Mouse (Mus musculus) CH12.LX (cell line): ENCODE data around the gene Creb5.

Experiments used
- CTCF ChIP-seq, 2 experiments: IDR thresholded peaks in 1 of 2; conservative IDR thresholded peaks in 1 of 2; 2 replicates each; pipeline ENCODE4 v1.5.1; 2011 to 2012; ENCODE audit warnings: low read depth in 2 of 2, low read length in 2 of 2, improper control_type of control experiment in 1 of 2, inconsistent platforms in 1 of 2, mild to moderate bottlenecking in 1 of 2, moderate library complexity in 1 of 2
- ETS1 ChIP-seq: conservative IDR thresholded peaks from 2 replicates; pipeline ENCODE4 v1.6.1; 2012; ENCODE audit warnings: low read depth, mild to moderate bottlenecking, inconsistent platforms, low read length, improper control_type of control experiment, moderate library complexity
- JUND ChIP-seq: conservative IDR thresholded peaks from 2 replicates; pipeline ENCODE4 v1.6.1; 2011; ENCODE audit warnings: low read depth, low read length, improper control_type of control experiment
- NELFE ChIP-seq: IDR thresholded peaks from 2 replicates; pipeline ENCODE4 v1.6.1; 2011; ENCODE audit warnings: low read depth, low read length, improper control_type of control experiment
- POLR2A ChIP-seq: IDR thresholded peaks from 2 replicates; pipeline ENCODE4 v1.6.1; 2011; ENCODE audit warnings: low read depth, mild to moderate bottlenecking, improper control_type of control experiment, low read length
- RCOR1 ChIP-seq: conservative IDR thresholded peaks from 2 replicates; pipeline ENCODE4 v1.6.1; 2012; ENCODE audit warnings: low read depth, mild to moderate bottlenecking, inconsistent platforms, low read length, improper control_type of control experiment
- TBP ChIP-seq: conservative IDR thresholded peaks from 2 replicates; pipeline ENCODE4 v1.6.1; 2011; ENCODE audit warnings: low read depth, low read length, improper control_type of control experiment
- ZMIZ1 ChIP-seq: IDR thresholded peaks from 2 replicates; pipeline ENCODE4 v1.6.1; 2012; ENCODE audit warnings: low read depth, mild to moderate bottlenecking, inconsistent platforms, low read length, improper control_type of control experiment
- ZNF384 ChIP-seq: IDR thresholded peaks from 2 replicates; pipeline ENCODE4 v1.6.1; 2012; ENCODE audit warnings: low read depth, low read length, improper control_type of control experiment, inconsistent platforms

DNA sequence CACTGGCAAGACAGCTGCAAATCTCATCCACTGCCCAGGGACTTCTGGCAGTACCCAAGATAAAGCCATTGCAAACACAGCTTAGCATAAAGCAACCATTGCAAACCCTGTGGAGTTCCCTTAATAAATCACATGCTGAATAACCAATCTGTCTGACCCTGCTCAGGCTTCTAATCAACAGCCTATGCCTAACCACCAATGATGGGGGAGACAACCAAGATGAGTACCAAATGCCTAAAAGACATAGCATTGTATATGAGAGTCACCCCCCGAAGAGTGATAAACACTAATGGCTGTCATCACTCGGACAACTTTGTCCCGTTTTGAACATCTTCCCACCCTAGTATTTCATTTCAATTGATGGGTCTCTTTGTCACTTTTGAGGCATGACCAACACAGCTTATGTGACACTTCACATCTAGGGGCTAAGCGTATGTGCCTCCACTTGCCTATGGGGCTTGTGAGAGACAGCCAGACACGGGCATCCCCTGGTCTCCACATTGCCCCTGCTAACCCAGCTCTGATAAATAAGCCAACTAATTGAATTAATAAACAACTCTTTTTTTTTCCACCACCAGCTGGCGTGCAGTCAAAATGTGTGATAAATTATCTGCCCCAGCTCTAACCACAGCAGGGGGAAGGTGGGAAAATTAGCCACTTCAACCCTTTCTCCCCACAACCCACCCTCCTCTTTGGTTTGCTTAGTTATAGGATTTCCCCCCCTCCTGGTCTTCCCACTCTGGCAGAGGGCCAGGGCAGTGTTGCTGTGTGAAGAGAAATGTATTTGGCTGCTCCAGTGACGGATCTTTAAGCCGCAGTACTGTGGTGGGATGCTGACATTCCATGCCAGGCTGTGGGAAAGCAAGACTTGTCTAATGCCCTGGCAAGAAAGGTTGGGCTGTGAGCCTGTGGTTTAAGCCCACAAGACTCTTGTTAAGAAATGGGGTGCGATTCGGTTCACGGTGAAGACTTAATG is 376.1 kb downstream of the Creb5 start:
- TF ChIP-seq POLR2A (no peak), ETS1 (no peak), NELFE (no peak), ZMIZ1 (no peak), CTCF (conservative IDR thresholded peaks at IDR 0.05 in 1 of 2, IDR thresholded peaks at IDR 0.05 in 1 of 2; ENCODE audit: low read depth in 2 of 2, low read length in 2 of 2) (no peak), TBP (no peak), RCOR1 (no peak), ZNF384 (no peak), JUND (no peak)
